Mouse (Mus musculus) cortical plate, adult 2 months (tissue): ENCODE data around the gene Maml3.

Source experiments
- CTCF ChIP-seq: fragments of 200-500 bp; IDR thresholded peaks from 2 replicates; pipeline ENCODE4 v1.5.1; 2011; ENCODE audit warnings: mild to moderate bottlenecking, control low read depth, low read length; ENCODE audit not compliant: insufficient read depth; ENCODE audit errors: extremely low read depth
- POLR2A ChIP-seq: fragments of 200-500 bp; IDR thresholded peaks from 2 replicates; pipeline ENCODE4 v1.6.1; 2011; ENCODE audit warnings: mild to moderate bottlenecking, low read length, control low read depth; ENCODE audit not compliant: insufficient read depth; ENCODE audit errors: extremely low read depth

- TF ChIP-seq POLR2A (no peak), CTCF (no peak)
Measured at GRCm38 (mm10) chr3:51652701-51653100, 452.2 kb downstream of the Maml3 start.
